Mouse (Mus musculus): ENCODE results near the gene Tubb1. TPM values are rescaled to one million over a fixed set of nuclear protein-coding genes. Genes with fewer than 3 reads are reported as not detected.

Gene Tubb1
- 4.3 and 5.2 TPM in 2 replicates for polyA plus RNA-seq (2016; fragmentation: Nextera tagmentation; extraction: Ambion mirVana)

DNA sequence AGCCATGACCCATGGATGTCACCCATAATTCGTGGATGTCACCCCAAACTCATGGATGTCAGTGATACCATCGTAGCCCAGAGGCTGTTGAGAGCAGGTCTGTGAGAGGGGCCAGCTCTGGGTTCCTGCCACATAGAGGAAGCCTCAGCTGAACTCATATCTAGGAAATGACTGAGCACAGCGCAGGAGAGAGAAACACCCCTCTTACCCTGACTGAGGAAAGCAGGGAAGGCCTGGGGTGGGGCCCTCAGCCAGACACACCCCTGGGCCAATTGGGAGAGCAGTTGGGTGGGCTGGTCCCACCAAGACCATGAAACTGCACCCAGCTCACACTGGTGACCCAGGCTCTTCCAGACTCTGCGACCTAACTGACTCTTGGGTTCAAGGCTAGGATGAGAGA is at the start of gene Tubb1:
TSS of gene Tubb1 (plus strand) at position 343 of the 400 bp plus-strand sequence.
- 77% methylated on average over 4 of the region's 4 CpGs for WGBS
- Histone ChIP-seq H3K4me3 (no peak within 1 kb of the TSS), H3K27ac (replicated peaks) (no peak within 1 kb of the TSS), H3K9me3 (no peaks in the 10 kb centered on the region), H3K36me3 (replicated peaks) (no peaks in the 10 kb centered on the region), H3K27me3 (replicated peaks; ENCODE audit: low read depth, poor library complexity, severe bottlenecking) (no peaks in the 10 kb centered on the region), H3K4me1 (peaks cover 16% of the 10 kb centered on the region)
- DNase-seq (ENCODE audit: low spot score), result no peak

GRCm38 (mm10) chr2:174410222-174410621 is 40.3 kb upstream of the Tubb1 start:
- H3K4me3 ChIP-seq, result no peak overlapping the region
- DNase-seq (ENCODE audit: low spot score), result no peak
- 51% methylated on average over 2 of the region's 2 CpGs for WGBS

GRCm38 (mm10) chr2:174413127-174413526 is 37.4 kb upstream of the Tubb1 start:
- H3K9me3 ChIP-seq, result no peaks in the 10 kb centered on the region
- H3K36me3 ChIP-seq (replicated peaks), result peaks cover 11% of the 10 kb centered on the region
- H3K4me1 ChIP-seq, result peaks cover 12% of the 10 kb centered on the region
- H3K4me3 ChIP-seq, result no peak overlapping the region
- no peaks in the 10 kb centered on the region for H3K27me3 ChIP-seq (replicated peaks; ENCODE audit: low read depth, poor library complexity, severe bottlenecking)
- WGBS, result 74% methylated on average over 7 of the region's 7 CpGs
- H3K27ac ChIP-seq (replicated peaks), result no peak overlapping the region
- DNase-seq (ENCODE audit: low spot score), result no peak

More at GRCm38 (mm10) chr2:174410222-174410621, 40.3 kb upstream of the Tubb1 start:
- H3K4me1 ChIP-seq, result no peaks in the 10 kb centered on the region
- no peaks in the 10 kb centered on the region for H3K36me3 ChIP-seq (replicated peaks)
- H3K27ac ChIP-seq (replicated peaks), result no peak overlapping the region
- H3K9me3 ChIP-seq, result no peaks in the 10 kb centered on the region
- no peaks in the 10 kb centered on the region for H3K27me3 ChIP-seq (replicated peaks; ENCODE audit: low read depth, poor library complexity, severe bottlenecking)

DNA sequence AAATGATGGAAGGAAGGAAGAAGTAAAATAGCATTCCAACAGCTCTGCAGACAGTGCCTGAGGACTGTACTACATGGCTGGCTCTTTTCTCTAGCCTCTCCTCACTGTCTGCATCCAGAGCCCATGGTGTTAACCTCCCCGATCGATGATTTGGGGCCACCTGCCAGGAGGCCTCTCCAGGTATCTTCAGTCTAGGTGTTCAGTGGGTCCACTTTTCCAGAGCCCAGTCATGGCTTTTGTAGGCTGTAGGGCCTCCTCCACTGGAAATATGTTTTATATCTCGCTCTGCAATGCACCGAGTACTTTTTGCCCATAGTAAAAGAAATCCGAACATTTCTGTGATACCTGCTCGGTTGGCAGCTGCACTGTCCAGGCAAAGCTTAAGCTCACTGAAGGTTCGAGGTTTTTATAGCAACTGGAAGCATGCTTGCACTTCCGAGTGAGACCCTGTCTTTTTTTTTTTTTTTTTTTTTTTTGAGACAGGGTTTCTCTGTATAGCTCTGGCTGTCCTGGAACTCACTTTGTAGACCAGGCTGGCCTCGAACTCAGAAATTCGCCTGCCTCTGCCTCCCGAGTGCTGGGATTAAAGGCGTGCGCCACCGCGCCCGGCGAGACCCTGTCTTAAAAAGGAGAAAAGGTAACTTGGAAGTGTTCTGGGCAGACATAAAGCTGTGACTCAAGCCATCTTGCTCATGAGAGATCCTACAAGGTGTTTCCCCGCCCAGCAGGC is 35.3 kb upstream of the Tubb1 start:
- peak overlapping the region; percentile 92 for H3K27ac ChIP-seq (replicated peaks)
- WGBS, result 44% methylated on average over 18 of the region's 18 CpGs
- no peaks in the 10 kb centered on the region for H3K9me3 ChIP-seq
- no peaks in the 10 kb centered on the region for H3K27me3 ChIP-seq (replicated peaks; ENCODE audit: low read depth, poor library complexity, severe bottlenecking)
- H3K36me3 ChIP-seq (replicated peaks), result peaks cover 30% of the 10 kb centered on the region
- peaks cover 12% of the 10 kb centered on the region for H3K4me1 ChIP-seq
- no peak for DNase-seq (ENCODE audit: low spot score)
- peak overlapping the region; percentile 71 for H3K4me3 ChIP-seq

- WGBS, result under 1% methylated on average over 40 of the region's 40 CpGs
- H3K27ac ChIP-seq (replicated peaks), result peak within 1 kb of the TSS; percentile 92
Observed at GRCm38 (mm10) chr2:174415731-174416310, 34.7 kb upstream of the Tubb1 start, which contains the start of gene Nelfcd. Gene Nelfcd (plus strand): TSS chr2:174415804.

DNA sequence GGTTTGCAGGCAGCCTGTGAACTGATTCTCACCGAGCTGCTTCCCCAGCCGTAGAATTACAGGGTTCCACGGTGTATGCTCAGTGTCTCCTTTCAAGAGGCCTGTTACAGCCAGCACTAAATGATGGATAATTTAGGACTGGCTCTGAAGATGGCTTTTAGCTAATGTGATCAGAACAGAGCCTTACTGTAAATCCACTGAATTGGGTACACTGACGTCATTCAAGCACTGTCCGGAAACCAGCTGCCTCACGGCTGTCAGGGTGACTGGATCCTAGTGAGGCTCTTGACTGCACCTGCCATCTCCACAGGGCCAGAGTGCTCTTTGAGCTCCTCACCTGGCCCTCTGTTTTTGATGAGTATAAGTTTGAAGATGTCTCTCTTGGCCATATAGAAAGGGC is 29.4 kb upstream of the Tubb1 start:
- DNase-seq (ENCODE audit: low spot score), result no peak
- WGBS, result 93% methylated on average over 6 of the region's 6 CpGs
- Histone ChIP-seq H3K36me3 (replicated peaks) (peaks cover 89% of the 10 kb centered on the region), H3K27me3 (replicated peaks; ENCODE audit: low read depth, poor library complexity, severe bottlenecking) (no peaks in the 10 kb centered on the region), H3K9me3 (no peaks in the 10 kb centered on the region), H3K27ac (replicated peaks) (no peak overlapping the region), H3K4me1 (peaks cover 12% of the 10 kb centered on the region), H3K4me3 (no peak overlapping the region)

More at GRCm38 (mm10) chr2:174415731-174416310, 34.7 kb upstream of the Tubb1 start, which contains the start of gene Nelfcd:
- Histone ChIP-seq H3K27me3 (replicated peaks; ENCODE audit: low read depth, poor library complexity, severe bottlenecking) (no peaks in the 10 kb centered on the region), H3K4me3 (peak within 1 kb of the TSS; percentile 71), H3K4me1 (peaks cover 12% of the 10 kb centered on the region), H3K9me3 (no peaks in the 10 kb centered on the region), H3K36me3 (replicated peaks) (peaks cover 36% of the 10 kb centered on the region)
- DNase-seq (ENCODE audit: low spot score), result peak; percentile 97

DNA sequence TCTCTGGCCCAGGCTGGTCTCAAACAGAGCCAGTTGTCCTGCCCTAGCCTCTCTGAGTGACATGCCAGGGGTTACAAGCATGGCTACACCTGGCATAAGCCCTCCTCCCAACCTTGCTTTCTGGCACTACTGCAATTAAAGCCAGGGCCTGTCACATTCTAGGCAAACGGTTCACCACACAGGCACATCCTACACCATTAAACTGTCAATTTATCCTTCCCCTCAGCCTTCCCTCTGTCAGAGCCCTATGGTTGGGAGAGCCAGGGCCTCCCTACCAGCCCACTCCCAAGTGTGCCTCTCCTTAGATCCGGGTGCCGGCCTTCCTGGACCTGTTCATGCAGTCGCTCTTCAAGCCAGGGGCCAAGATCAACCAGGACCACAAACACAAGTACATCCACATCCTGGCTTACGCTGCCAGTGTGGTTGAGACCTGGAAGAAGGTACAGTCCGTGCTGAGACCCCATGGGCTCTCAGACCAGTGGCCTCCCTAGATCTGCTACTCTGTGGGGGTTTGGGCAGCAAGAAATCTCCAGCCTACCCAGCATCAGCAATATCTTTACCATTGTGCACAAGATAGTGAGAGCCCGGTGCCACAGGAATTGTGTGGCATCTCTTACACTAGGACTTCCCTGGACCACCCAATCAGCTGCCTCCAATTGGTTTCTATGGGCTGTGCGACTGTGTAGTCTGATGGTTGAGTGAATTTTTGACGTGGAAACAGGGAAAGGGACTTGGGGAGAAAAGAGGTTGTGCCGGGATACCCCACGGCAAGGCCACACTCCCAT is 26.0 kb upstream of the Tubb1 start:
- Histone ChIP-seq H3K4me3 (no peak overlapping the region), H3K9me3 (no peaks in the 10 kb centered on the region), H3K36me3 (replicated peaks) (peaks cover 100% of the 10 kb centered on the region), H3K4me1 (peaks cover 6% of the 10 kb centered on the region; the same call in 1 of the 2 replicates), H3K27ac (replicated peaks) (no peak overlapping the region), H3K27me3 (replicated peaks; ENCODE audit: low read depth, poor library complexity, severe bottlenecking) (no peaks in the 10 kb centered on the region)
- DNase-seq (ENCODE audit: low spot score), result no peak
- 93% methylated on average over 11 of the region's 11 CpGs for WGBS

DNA sequence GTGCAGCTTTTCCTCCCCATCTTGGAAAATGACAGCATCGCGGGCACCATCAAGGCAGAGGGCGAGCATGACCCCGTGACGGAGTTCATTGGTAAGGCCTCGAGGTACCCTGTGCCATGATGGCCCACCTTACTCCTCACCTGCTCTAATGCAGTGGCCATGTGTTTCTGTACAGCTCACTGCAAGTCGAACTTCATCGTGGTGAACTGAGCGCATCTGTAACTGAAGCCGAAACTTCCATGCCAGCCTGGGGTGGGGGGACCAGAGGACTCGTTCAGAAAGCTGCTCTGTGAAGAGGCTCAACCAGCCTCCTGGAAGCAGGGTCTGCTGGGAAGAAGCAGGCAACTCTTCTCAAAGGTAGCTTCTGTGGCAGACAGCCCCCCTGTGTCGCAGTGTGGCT is 23.6 kb upstream of the Tubb1 start:
- no peak overlapping the region for H3K27ac ChIP-seq (replicated peaks)
- DNase-seq (ENCODE audit: low spot score), result no peak
- H3K27me3 ChIP-seq (replicated peaks; ENCODE audit: low read depth, poor library complexity, severe bottlenecking), result no peaks in the 10 kb centered on the region
- H3K9me3 ChIP-seq, result no peaks in the 10 kb centered on the region
- peaks cover 6% of the 10 kb centered on the region; the same call in 1 of the 2 replicates for H3K4me1 ChIP-seq
- WGBS, result 91% methylated on average over 12 of the region's 12 CpGs
- H3K4me3 ChIP-seq, result no peak overlapping the region
- H3K36me3 ChIP-seq (replicated peaks), result peaks cover 95% of the 10 kb centered on the region

- no peak overlapping the region for H3K27ac ChIP-seq (replicated peaks)
- DNase-seq (ENCODE audit: low spot score), result no peak
- peaks cover 6% of the 10 kb centered on the region; the same call in 1 of the 2 replicates for H3K4me1 ChIP-seq
- H3K36me3 ChIP-seq (replicated peaks), result peaks cover 93% of the 10 kb centered on the region
- no peaks in the 10 kb centered on the region for H3K27me3 ChIP-seq (replicated peaks; ENCODE audit: low read depth, poor library complexity, severe bottlenecking)
- H3K4me3 ChIP-seq, result no peak overlapping the region
- 81% methylated on average over 18 of the region's 18 CpGs for WGBS
- H3K9me3 ChIP-seq, result no peaks in the 10 kb centered on the region
Observed at GRCm38 (mm10) chr2:174428076-174428835, 22.2 kb upstream of the Tubb1 start.

DNA sequence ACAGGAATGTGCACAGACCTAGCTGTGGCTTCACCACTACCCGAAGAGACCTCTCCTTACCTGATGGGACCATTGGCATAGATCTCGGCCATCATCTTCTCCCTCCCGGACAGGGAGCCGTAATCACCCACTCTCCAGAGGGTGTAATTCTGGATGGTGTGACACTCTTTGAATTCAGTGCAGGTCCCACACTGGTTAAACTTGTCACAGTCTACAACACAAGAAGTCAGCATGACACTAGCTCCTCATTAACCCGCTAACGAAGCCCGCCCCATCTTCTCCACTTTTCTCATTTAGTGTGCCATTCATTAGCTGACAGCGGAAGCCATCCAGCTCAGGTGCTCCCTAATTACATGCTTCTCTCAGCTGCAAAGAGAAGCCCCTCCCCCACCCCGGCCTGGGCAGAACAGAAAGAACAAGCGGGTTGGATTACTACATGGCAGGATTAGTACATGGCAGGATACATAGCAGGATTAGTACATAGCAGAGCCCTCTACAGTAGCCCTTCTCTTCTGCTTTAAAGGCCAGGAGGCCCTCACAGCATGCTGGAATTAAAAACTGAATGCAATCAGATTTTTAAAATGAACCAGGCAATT is 21.4 kb upstream of the Tubb1 start:
- H3K27ac ChIP-seq (replicated peaks), result no peak overlapping the region
- WGBS, result 83% methylated on average over 10 of the region's 10 CpGs
- no peak overlapping the region for H3K4me3 ChIP-seq
- H3K27me3 ChIP-seq (replicated peaks; ENCODE audit: low read depth, poor library complexity, severe bottlenecking), result no peaks in the 10 kb centered on the region
- no peaks in the 10 kb centered on the region for H3K9me3 ChIP-seq
- peaks cover 92% of the 10 kb centered on the region for H3K36me3 ChIP-seq (replicated peaks)
- H3K4me1 ChIP-seq, result peaks cover 6% of the 10 kb centered on the region; the same call in 1 of the 2 replicates
- peak; percentile 37 for DNase-seq (ENCODE audit: low spot score)

DNA sequence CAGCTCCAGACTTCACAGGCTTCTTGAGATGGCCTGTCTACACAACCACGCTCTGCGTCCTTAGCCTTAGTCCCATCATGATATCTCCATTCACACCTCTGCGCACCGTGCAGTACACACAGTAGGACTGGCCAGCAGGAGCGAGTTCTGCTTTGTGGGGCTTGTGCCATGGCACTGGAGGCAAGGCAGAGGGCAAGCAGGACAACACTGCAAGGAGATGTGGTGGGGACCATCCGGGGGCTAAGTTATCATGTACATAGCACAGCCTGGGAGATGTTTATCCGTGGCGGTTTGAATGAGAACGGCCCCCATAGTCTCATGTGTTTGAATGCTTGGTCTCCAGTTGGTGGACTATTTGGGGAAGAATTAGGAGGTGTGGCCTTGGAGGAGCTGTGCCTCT is 15.6 kb upstream of the Tubb1 start:
- Histone ChIP-seq H3K36me3 (replicated peaks) (peaks cover 68% of the 10 kb centered on the region), H3K4me1 (peaks cover 29% of the 10 kb centered on the region), H3K27ac (replicated peaks) (no peak overlapping the region; the same call in 1 of the 2 replicates), H3K4me3 (no peak overlapping the region), H3K27me3 (replicated peaks; ENCODE audit: low read depth, poor library complexity, severe bottlenecking) (no peaks in the 10 kb centered on the region), H3K9me3 (no peaks in the 10 kb centered on the region)
- no peak for DNase-seq (ENCODE audit: low spot score)
- 96% methylated on average over 9 of the region's 9 CpGs for WGBS
